In the genomic region with DNA sequence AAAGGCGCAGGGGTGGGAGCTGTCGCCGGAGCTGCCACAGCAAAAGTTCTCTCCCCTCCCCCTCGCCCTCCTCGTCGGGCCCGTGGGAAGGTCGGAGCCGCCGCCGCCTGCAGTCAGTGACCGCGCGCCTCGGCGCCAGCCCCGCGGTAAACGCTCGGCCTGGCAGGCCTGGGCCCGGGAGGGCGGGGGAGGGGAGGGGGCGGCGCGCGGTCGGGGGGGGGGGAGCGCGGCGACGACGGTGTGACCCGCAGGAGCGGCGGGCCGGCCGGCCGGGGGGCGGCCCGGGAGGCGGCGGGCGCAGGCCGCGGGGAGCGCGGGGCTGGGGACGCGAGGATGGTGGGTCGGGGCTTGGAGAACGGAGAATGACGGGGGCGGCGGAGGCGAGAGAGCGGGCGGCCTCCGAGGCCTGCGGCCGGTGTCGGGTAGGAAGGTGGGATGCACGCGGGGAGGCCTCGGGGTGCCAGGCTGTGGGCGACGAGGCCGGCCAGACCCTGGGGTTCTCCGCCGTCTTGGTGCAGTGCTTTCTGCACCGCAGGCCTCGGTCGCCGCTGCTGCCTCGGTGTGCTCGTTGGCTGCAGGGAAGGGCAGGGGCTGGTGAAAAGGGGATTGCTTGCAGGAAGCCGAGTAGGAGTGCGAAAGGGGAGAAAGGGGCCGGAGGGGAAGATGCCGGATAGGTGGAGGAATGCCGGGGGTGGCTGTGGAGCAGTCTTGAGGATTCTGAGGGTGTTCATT, we compare ENCODE assay signal across 8 mouse cellular contexts. TPM values are rescaled to one million over a fixed set of nuclear protein-coding genes. Genes with fewer than 3 reads are reported as not detected.
DNase-seq lines count a peak whose midpoint lies in the region; ATAC-seq lines count a peak whose summit lies in the region.

No protein-coding gene starts in this region.

- no peaks in the 10 kb centered on the region for H3K27me3 ChIP-seq in hindbrain, embryonic 14.5 days (ENCODE audit: control insufficient read depth, insufficient read depth, low read length)
- no peaks in the 10 kb centered on the region for H3K27me3 ChIP-seq in midbrain, embryonic 11.5 days (ENCODE audit: control insufficient read depth, insufficient read depth, low read length)

- DNase-seq in layer of hippocampus, adult 11-12 months (ENCODE audit: low spot score): peak; percentile 33
- DNase-seq in layer of hippocampus, adult 9-10 months (ENCODE audit: low spot score): no peak
- DNase-seq in cerebellum, postnatal 14 days: peak; percentile 65 to 68
- DNase-seq in frontal cortex, postnatal 14 days (ENCODE audit: low spot score in 2 of 2): peak; percentile 21 to 40
- no peak for DNase-seq in hindbrain, embryonic 14.5 days (ENCODE audit: low spot score)
- peak; percentile 44 for DNase-seq in left cerebral cortex, postnatal 4 days
- DNase-seq in midbrain, embryonic 11.5 days (ENCODE audit: low spot score, missing footprints): peak; percentile 94
- DNase-seq in spleen, adult 18-20 months: peak; percentile 39 to 53

- WGBS in hindbrain, embryonic 14.5 days: under 1% methylated on average over 44 of the region's 80 CpGs
- 2% methylated on average over 53 of the region's 80 CpGs for WGBS in midbrain, embryonic 11.5 days

- peak overlapping the region; percentile 74 for H3K4me3 ChIP-seq in hindbrain, embryonic 14.5 days (replicated peaks; ENCODE audit: low read length)
- peak overlapping the region; percentile 99 for H3K4me3 ChIP-seq in midbrain, embryonic 11.5 days (ENCODE audit: low read depth, low read length)

- no peaks in the 10 kb centered on the region for H3K36me3 ChIP-seq in hindbrain, embryonic 14.5 days (replicated peaks; ENCODE audit: control insufficient read depth, insufficient read depth)
- H3K36me3 ChIP-seq in midbrain, embryonic 11.5 days (ENCODE audit: control insufficient read depth, insufficient read depth, low read length): no peaks in the 10 kb centered on the region

- ATAC-seq in hindbrain, embryonic 14.5 days (ENCODE audit: low FRiP score): peak; percentile 84
- ATAC-seq in midbrain, embryonic 11.5 days (ENCODE audit: low FRiP score): peak; percentile 88

- peaks cover 24% of the 10 kb centered on the region for H3K4me1 ChIP-seq in hindbrain, embryonic 14.5 days (replicated peaks; ENCODE audit: control insufficient read depth, insufficient read depth, low read length)
- peaks cover 11% of the 10 kb centered on the region; the same call in 1 of the 2 replicates for H3K4me1 ChIP-seq in midbrain, embryonic 11.5 days (ENCODE audit: control insufficient read depth, insufficient read depth, low read length)

- intact Hi-C loops in left cerebral cortex, postnatal 4 days (cut with DNase I): loop anchor here (5.0 kb wide), 1 partner anchor 361 kb away; no protein-coding TSS in a partner anchor

- H3K9ac ChIP-seq in hindbrain, embryonic 14.5 days: peak overlapping the region; percentile 94
- peak overlapping the region; percentile 97 for H3K9ac ChIP-seq in midbrain, embryonic 11.5 days (ENCODE audit: low read length)

- peak overlapping the region; percentile 96 for H3K4me2 ChIP-seq in hindbrain, embryonic 14.5 days (replicated peaks)
- H3K4me2 ChIP-seq in midbrain, embryonic 11.5 days: peak overlapping the region; percentile 93

- no peaks in the 10 kb centered on the region for H3K9me3 ChIP-seq in hindbrain, embryonic 14.5 days (ENCODE audit: control insufficient read depth, low read length)
- H3K9me3 ChIP-seq in midbrain, embryonic 11.5 days (ENCODE audit: control insufficient read depth, low read length): no peaks in the 10 kb centered on the region

- peak overlapping the region; percentile 92 for H3K27ac ChIP-seq in hindbrain, embryonic 14.5 days
- peak overlapping the region; percentile 87 for H3K27ac ChIP-seq in midbrain, embryonic 11.5 days (ENCODE audit: low read depth, low read length)

RNA-seq across cellular contexts. Expression of gene Zfp148, which starts 0.4 kb away (rescaled TPM):
- 42.1 and 49.2 TPM in 2 replicates for polyA plus RNA-seq in hindbrain, embryonic 14.5 days (2014; fragmentation: Nextera tagmentation; extraction: Ambion mirVana)
- 10 to 100 TPM; 91.9 to 99.8 TPM for total RNA-seq in left cerebral cortex, postnatal 4 days (2021)
- polyA plus RNA-seq in midbrain, embryonic 11.5 days (2014; fragmentation: Nextera tagmentation; extraction: Ambion mirVana): 49.1 and 53.8 TPM in 2 replicates

Comparison
In these comparisons a context has a peak if more than half of its experiments do, and no peak if none do; other contexts are left out.
1. DNase-seq: peak in layer of hippocampus, adult 11-12 months (single experiment), cerebellum, postnatal 14 days (2 of 2), frontal cortex, postnatal 14 days (2 of 2), left cerebral cortex, postnatal 4 days (single experiment), midbrain, embryonic 11.5 days (single experiment) and spleen, adult 18-20 months (2 of 2); none in layer of hippocampus, adult 9-10 months (single experiment) and hindbrain, embryonic 14.5 days (single experiment).